Mouse (Mus musculus): ENCODE data around the gene Tagln. TPM values are rescaled to one million over a fixed set of nuclear protein-coding genes. Genes with fewer than 3 reads are reported as not detected.

Gene Tagln
- polyA plus RNA-seq, 1 experiment from 2014 or later: 10.8 TPM

DNA sequence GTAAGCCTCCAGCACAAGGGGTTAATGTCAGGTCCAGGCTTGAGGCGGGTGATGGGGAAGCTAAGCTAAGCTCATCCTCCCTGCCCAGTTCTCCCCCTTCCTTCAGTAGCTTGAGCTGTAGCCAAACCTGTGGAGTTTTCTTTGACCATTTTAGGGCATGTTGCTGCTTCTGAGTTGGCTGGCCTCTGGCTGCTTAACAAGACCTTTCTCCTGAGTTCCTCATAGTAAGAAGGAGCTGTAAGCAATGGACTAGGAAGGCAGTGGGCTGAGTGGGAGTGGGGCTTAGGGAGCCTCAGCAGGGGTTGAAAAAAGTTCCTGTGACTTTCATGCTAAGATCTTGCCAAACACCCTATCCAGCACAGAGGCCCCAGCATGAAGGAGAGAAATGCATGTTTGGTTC, 16.0 kb downstream of the Tagln start:
- no peak overlapping the region for H3K9ac ChIP-seq
- no peak overlapping the region for H3K27ac ChIP-seq (replicated peaks)
- no peak overlapping the region for H3K4me3 ChIP-seq
- WGBS: 74% methylated on average over 1 of the region's 1 CpGs
- H3K27me3 ChIP-seq: no peaks in the 10 kb centered on the region
- H3K4me2 ChIP-seq: no peak overlapping the region
- no peaks in the 10 kb centered on the region for H3K9me3 ChIP-seq
- no peak for ATAC-seq (ENCODE audit: low read depth)
- H3K4me1 ChIP-seq (replicated peaks): peaks cover 16% of the 10 kb centered on the region
- peaks cover 94% of the 10 kb centered on the region for H3K36me3 ChIP-seq

DNA sequence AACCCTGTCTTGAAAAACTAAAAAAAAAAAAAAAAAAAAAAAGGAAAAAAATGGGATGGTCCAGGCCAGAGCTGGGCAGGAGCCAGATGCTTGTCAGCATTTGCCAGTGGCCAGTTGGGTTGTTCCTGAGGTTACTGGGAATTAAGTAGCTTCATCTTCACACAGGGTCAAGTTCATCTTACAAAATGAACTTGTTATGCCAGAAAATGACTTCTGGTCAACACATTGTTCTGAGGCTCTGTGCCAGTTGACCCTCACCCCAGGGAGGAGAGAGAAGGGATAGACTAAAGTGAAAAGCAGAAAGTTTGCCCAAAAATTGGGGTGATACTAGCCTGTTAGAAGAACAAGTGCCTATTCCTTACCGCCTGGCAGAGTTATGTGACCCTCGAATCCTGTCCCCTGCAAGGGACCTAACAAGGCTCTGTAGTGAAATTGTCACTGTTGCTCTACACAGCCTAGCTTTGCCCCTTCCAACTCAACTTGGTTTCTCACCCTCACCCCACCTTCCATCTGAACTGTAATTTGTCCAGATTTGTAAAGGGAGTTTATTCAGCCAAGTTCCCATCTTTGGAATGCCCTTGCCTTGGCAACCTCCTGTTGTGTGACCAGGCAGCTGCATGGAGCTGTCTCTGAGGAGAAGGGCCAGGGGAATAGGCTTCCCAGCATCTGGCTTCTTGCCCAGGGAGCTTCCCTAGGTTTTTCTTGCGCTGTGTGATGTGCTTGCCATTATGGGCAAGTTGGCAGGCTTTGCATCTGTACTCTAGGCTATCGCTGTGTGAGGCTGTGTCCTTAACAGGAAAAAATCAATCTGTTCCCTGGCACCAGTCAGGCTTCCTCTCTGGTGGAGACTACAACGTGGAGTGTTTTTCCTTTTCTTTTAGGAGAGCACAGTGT, 18.6 kb downstream of the Tagln start:
- H3K4me1 ChIP-seq (replicated peaks): peaks cover 16% of the 10 kb centered on the region
- 72% methylated on average over 5 of the region's 5 CpGs for WGBS
- H3K36me3 ChIP-seq: peaks cover 96% of the 10 kb centered on the region
- H3K9me3 ChIP-seq: no peaks in the 10 kb centered on the region
- no peak overlapping the region for H3K4me2 ChIP-seq
- peak; percentile 89 for ATAC-seq (ENCODE audit: low read depth)
- H3K27me3 ChIP-seq: no peaks in the 10 kb centered on the region
- H3K9ac ChIP-seq: no peak overlapping the region
- no peak overlapping the region for H3K4me3 ChIP-seq
- H3K27ac ChIP-seq (replicated peaks): peak overlapping the region; percentile 73

DNA sequence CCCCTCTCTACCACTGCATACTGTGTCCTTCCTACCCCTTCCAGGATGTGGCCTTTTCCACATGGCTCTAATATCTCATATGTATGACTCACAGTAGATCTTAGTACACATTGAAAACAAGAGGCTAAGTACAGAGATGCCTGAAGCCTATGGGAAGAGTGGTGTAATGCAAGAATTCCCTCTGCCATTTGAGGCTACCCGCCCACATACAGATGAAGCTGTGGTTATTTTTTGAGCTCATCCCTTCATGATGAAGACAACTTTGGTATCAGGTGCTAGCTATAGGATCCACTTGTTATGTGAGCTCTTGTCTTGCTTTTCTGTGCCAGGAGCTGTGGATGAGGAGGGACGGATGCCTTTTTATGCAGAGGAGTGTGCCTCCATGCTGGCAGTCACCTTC, 20.2 kb downstream of the Tagln start:
- WGBS: 89% methylated on average over 2 of the region's 2 CpGs
- Histone ChIP-seq H3K27ac (replicated peaks) (no peak overlapping the region), H3K9ac (no peak overlapping the region), H3K9me3 (no peaks in the 10 kb centered on the region), H3K4me1 (replicated peaks) (peaks cover 16% of the 10 kb centered on the region), H3K27me3 (no peaks in the 10 kb centered on the region), H3K36me3 (peaks cover 98% of the 10 kb centered on the region), H3K4me3 (no peak overlapping the region), H3K4me2 (no peak overlapping the region)
- no peak for ATAC-seq (ENCODE audit: low read depth)

DNA sequence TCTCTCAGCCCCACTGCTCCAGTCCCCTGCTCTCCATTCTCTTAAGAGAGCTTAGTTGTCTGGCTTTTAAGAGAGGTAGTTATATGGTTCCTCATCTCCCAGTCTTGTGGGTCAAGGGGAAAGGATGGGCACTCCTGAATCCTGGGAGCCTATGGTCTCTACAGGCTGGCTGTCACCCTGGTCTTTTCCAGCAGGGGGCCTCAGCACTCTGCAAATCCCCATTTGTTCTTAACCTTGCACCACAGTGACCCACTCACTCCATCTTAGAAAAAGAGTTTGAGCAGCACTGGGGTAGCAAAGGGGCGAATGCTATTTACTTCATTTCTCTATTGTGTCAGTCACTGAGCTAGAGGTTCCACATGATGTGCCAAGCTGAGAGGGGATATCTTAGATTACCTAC, 24.2 kb downstream of the Tagln start:
- H3K27me3 ChIP-seq: no peaks in the 10 kb centered on the region
- no peak overlapping the region for H3K4me2 ChIP-seq
- H3K9ac ChIP-seq: no peak overlapping the region
- H3K9me3 ChIP-seq: no peaks in the 10 kb centered on the region
- WGBS: 85% methylated on average over 1 of the region's 1 CpGs
- H3K4me1 ChIP-seq (replicated peaks): peaks cover 16% of the 10 kb centered on the region
- H3K36me3 ChIP-seq: peaks cover 85% of the 10 kb centered on the region
- ATAC-seq (ENCODE audit: low read depth): no peak
- H3K27ac ChIP-seq (replicated peaks): no peak overlapping the region
- no peak overlapping the region for H3K4me3 ChIP-seq

DNA sequence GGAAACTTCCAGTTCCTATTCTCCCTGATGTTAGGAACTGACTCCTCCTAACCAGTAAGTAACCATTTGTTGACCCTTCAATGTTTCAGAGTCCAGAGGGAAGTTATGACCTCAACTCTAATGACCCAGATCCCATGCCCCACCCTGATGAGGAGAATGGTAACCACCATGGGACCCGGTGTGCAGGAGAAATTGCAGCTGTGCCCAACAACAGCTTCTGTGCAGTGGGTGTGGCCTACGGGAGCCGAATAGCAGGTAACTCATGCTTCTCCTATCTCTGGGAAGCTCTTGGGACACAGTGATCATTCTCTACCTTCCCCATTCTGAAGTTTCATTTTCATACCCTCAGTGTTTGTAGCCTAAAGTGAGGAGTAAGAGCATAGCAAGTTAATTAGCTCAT, 24.9 kb downstream of the Tagln start:
- peaks cover 16% of the 10 kb centered on the region for H3K4me1 ChIP-seq (replicated peaks)
- no peaks in the 10 kb centered on the region for H3K9me3 ChIP-seq
- no peaks in the 10 kb centered on the region for H3K27me3 ChIP-seq
- no peak overlapping the region for H3K4me3 ChIP-seq
- ATAC-seq (ENCODE audit: low read depth): no peak
- H3K4me2 ChIP-seq: no peak overlapping the region
- peaks cover 78% of the 10 kb centered on the region for H3K36me3 ChIP-seq
- no peak overlapping the region for H3K9ac ChIP-seq
- 91% methylated on average over 3 of the region's 3 CpGs for WGBS
- no peak overlapping the region for H3K27ac ChIP-seq (replicated peaks)

DNA sequence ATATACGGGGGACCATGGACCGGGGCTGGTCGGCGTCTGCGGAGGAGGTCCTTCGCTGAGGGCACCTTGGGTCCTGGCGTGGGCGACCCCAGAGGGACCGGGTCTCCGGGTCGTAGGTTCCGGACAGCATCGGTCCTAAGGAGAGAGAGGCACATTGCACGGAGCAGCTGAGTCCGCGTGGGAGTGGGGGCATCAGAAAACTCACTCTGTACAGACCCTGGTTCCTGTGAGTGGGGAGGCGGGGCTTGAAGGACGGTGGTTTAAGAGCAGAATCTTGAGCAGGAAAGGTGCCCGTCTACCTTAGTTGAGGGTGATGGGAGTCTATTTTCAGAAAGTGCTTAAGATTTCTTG, 28.8 kb downstream of the Tagln start:
- no peak for ATAC-seq (ENCODE audit: low read depth)
- H3K27me3 ChIP-seq: no peaks in the 10 kb centered on the region
- peaks cover 57% of the 10 kb centered on the region for H3K36me3 ChIP-seq
- H3K4me3 ChIP-seq: peak overlapping the region; percentile 68
- under 1% methylated on average over 19 of the region's 19 CpGs for WGBS
- H3K4me1 ChIP-seq (replicated peaks): peaks cover 33% of the 10 kb centered on the region
- H3K27ac ChIP-seq (replicated peaks): peak overlapping the region; percentile 94
- peak overlapping the region; percentile 96 for H3K9ac ChIP-seq
- no peaks in the 10 kb centered on the region for H3K9me3 ChIP-seq
- peak overlapping the region; percentile 72 for H3K4me2 ChIP-seq

DNA sequence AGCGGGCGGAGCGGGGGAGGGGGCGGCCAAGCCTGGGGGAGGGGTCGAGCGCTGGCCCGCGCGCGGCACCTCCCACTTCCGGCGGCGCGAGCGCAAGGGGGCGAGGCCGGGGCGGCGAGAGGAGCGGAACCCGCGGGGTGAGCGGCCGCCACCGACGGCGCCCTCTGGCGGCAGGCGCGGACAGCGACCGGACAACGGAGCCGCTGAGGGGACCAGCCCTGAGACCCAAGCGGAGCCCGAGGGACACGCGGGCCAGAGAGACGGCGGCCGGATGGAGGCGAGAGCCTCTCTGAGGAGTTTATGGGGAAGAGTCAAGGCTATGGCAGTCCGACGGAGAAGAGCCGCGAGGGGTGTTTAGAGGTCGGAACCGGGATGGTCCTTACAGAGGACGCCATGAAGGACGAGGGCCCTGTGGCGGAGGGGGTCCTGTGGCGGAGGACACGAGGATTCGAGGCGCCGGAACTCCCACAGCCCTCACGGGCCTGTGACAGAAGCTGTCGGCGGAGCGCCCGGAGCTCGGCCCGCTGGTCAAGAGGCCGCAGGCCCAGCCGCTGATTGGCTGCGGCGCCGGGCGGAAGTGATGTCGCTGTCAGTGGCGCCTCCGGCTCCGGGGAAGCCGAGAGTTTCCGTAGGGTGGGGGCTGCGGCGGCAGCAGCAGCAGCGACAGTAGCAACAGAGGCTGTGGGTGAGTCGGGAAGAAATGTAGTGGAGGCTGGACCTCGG, 29.3 kb downstream of the Tagln start, which contains the start of the genes Pcsk7 and Rnf214:
Gene Pcsk7 (plus strand): TSS at position 143 of the 723 bp plus-strand sequence.
Gene Rnf214 (minus strand): TSS at position 557 of the 723 bp plus-strand sequence.
- Histone ChIP-seq H3K9ac (peak within 1 kb of the TSS; percentile 96), H3K27me3 (no peaks in the 10 kb centered on the region), H3K4me1 (replicated peaks) (peaks cover 33% of the 10 kb centered on the region), H3K4me2 (peak within 1 kb of the TSS; percentile 87), H3K27ac (replicated peaks) (peak within 1 kb of the TSS; percentile 94), H3K9me3 (no peaks in the 10 kb centered on the region), H3K36me3 (peaks cover 57% of the 10 kb centered on the region), H3K4me3 (peak within 1 kb of the TSS; percentile 68)
- WGBS: under 1% methylated on average over 74 of the region's 80 CpGs
- ATAC-seq (ENCODE audit: low read depth): peak; percentile 94

DNA sequence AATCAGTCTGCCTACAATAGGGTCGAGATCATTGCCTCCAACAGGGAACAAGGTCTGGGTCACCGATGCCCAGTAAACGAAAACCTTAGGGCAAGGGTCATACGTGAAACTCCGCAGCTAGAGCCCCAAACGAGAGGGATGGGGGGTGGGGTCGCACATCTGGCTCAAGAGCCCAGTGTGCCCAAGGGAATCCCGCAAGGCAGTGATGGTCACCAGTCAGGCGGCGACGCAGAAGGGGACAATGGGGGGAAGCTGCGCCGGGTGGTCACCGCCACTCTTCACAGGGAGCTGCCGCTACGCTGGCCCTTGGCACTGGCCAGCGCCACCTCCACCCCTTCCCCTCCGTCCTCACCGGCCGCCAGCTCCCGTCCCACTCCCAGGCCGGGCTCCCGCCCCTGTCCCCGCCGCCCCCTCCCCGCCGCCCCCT, 30.0 kb downstream of the Tagln start:
- Histone ChIP-seq H3K4me1 (replicated peaks) (peaks cover 33% of the 10 kb centered on the region), H3K27me3 (no peaks in the 10 kb centered on the region), H3K9ac (peak overlapping the region; percentile 96), H3K4me2 (peak overlapping the region; percentile 87), H3K36me3 (peaks cover 56% of the 10 kb centered on the region), H3K4me3 (peak overlapping the region; percentile 68), H3K9me3 (no peaks in the 10 kb centered on the region), H3K27ac (replicated peaks) (peak overlapping the region; percentile 94)
- 0% methylated on average over 15 of the region's 27 CpGs for WGBS
- peak; percentile 69 for ATAC-seq (ENCODE audit: low read depth)

DNA sequence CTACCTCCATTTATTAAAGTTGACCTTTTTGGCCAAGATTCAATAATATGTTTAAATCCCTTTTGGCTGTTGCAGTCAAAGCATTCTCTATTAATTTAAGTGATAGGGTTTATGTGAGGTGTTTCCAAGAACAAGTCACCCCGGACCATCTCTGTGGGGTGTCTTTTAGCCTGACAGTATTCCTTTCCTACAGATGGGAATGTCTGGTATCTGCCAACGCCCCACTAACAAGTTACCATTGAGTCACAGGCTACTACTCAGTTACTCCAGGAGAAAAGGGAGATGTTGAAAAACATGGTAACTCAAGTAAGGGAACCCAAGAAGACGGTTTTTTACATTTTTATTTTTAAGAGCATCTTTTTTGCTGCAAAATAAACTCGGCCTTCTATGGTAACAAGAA, 30.7 kb downstream of the Tagln start:
- no peak for ATAC-seq (ENCODE audit: low read depth)
- Histone ChIP-seq H3K36me3 (peaks cover 51% of the 10 kb centered on the region), H3K4me1 (replicated peaks) (peaks cover 33% of the 10 kb centered on the region), H3K4me2 (peak overlapping the region; percentile 87), H3K9ac (peak overlapping the region; percentile 96), H3K27me3 (no peaks in the 10 kb centered on the region), H3K4me3 (peak overlapping the region; percentile 68), H3K27ac (replicated peaks) (peak overlapping the region; percentile 94; the same call in 1 of the 2 replicates), H3K9me3 (no peaks in the 10 kb centered on the region)
- 55% methylated on average over 4 of the region's 4 CpGs for WGBS

DNA sequence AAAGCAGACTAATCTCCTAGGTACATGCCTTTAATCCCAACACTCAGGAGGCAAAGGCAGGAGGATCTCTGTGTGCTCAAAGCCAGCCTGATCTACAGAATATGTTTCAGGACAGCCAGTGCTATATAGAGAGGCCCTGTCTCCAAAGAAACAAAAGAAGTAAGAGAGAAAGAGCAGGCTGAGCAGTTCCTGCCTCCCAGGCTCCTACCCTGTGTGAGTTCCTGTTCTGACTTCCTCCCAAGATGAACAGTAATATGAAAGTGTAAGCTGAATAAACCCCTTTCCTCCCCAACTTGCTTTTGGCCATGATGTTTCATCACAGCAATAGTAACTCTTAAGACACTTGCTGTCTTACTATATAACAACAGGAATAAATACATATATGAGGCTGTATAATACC, 42.2 kb downstream of the Tagln start:
- no peak for ATAC-seq (ENCODE audit: low read depth)
- H3K4me3 ChIP-seq: no peak overlapping the region
- no peaks in the 10 kb centered on the region for H3K27me3 ChIP-seq
- no peaks in the 10 kb centered on the region for H3K9me3 ChIP-seq
- no peak overlapping the region for H3K27ac ChIP-seq (replicated peaks)
- H3K4me1 ChIP-seq (replicated peaks): no peaks in the 10 kb centered on the region
- peaks cover 94% of the 10 kb centered on the region for H3K36me3 ChIP-seq
- H3K4me2 ChIP-seq: no peak overlapping the region
- no peak overlapping the region for H3K9ac ChIP-seq

Data from neural tube, embryonic 13.5 days (tissue).